Mouse (Mus musculus) limb, embryonic 14.5 days (tissue): ENCODE data around the gene Eomes. TPM values are rescaled to one million over a fixed set of nuclear protein-coding genes. Genes with fewer than 3 reads are reported as not detected.
A peak's percentile ranks its signal among the peaks of the same experiment; 100 is the strongest.

Experiments used
- ATAC-seq: fragments of 200-750 bp; cut with Nextera tagmentation; 2 replicates; pipeline ENCODE4 v1.8.0; 2017; ENCODE audit warnings: low read depth, moderate number of reproducible peaks, moderate TSS enrichment; ENCODE audit not compliant: low FRiP score
- DNase-seq: peaks from one replicate; pipeline ENCODE4 v3.0.0-alpha.2; 2015; ENCODE audit warnings: low spot score
- H3K27ac ChIP-seq: fragments of 300-500 bp; sonication (generic); replicated peaks from 2 replicates; pipeline ENCODE4 v1.5.1; 2014; ENCODE audit warnings: low read depth, mild to moderate bottlenecking, low read length, moderate library complexity, mixed read lengths
- H3K27me3 ChIP-seq: fragments of 300-500 bp; sonication (generic); 2 replicates; pipeline ENCODE4 v1.6.1; 2014; ENCODE audit warnings: low read length, mixed read lengths; ENCODE audit not compliant: control insufficient read depth, insufficient read depth
- H3K36me3 ChIP-seq: fragments of 300-500 bp; sonication (generic); 2 replicates; pipeline ENCODE4 v1.6.1; 2014; ENCODE audit warnings: mild to moderate bottlenecking, low read length, moderate library complexity, mixed read lengths; ENCODE audit not compliant: control insufficient read depth, insufficient read depth
- H3K4me1 ChIP-seq: fragments of 300-500 bp; sonication (generic); 2 replicates; pipeline ENCODE4 v1.6.1; 2014; ENCODE audit warnings: antibody characterized with exemption, low read length, mixed read lengths; ENCODE audit not compliant: control insufficient read depth, insufficient read depth
- H3K4me2 ChIP-seq: fragments of 300-500 bp; sonication (generic); replicated peaks from 2 replicates; pipeline ENCODE4 v1.6.1; 2014; ENCODE audit warnings: low read depth, mild to moderate bottlenecking, low read length, moderate library complexity; ENCODE audit not compliant: severe bottlenecking
- H3K4me3 ChIP-seq: fragments of 300-500 bp; sonication (generic); replicated peaks from 2 replicates; pipeline ENCODE4 v1.5.1; 2014; ENCODE audit warnings: low read length
- H3K9ac ChIP-seq: fragments of 300-500 bp; sonication (generic); 2 replicates; pipeline ENCODE4 v1.6.1; 2014; ENCODE audit warnings: mild to moderate bottlenecking, low read depth, low read length, moderate library complexity; ENCODE audit not compliant: severe bottlenecking
- H3K9me3 ChIP-seq: fragments of 300-500 bp; sonication (generic); 2 replicates; pipeline ENCODE4 v1.6.1; 2016; ENCODE audit warnings: low read length; ENCODE audit not compliant: control insufficient read depth
- POLR2A ChIP-seq: fragments of 200-500 bp; IDR thresholded peaks from 2 replicates; pipeline ENCODE4 v1.8.0; 2012; ENCODE audit warnings: inconsistent platforms, mild to moderate bottlenecking, moderate library complexity, borderline replicate concordance; ENCODE audit not compliant: insufficient read depth, insufficient read length; ENCODE audit errors: extremely low read depth
- WGBS: fragments of 180-500 bp; shearing (Covaris S2); extraction: QIAGEN DNeasy Blood & Tissue Kit; methylation state at CpG from one replicate; pipeline ENCODE4 v1.1.7; 2014; 5-methylcytosine and 5-hydroxymethylcytosine counted together
- polyA plus RNA-seq, 2 experiments: library from polyadenylated mRNA; depleted of rRNA in 1 of 2; stranded (reverse) in 1 of 2; unstranded in 1 of 2; fragments of >200 nt; fragmentation: Nextera tagmentation in 1 of 2; extraction: Ambion mirVana in 1 of 2; gene quantifications; 2 replicates each; pipeline versions ENCODE4 v1.2.1 to v1.2.3; 2012 to 2014

Eomes gene
- polyA plus RNA-seq, 2 experiments, result 0.18 to 1.0 TPM

DNA sequence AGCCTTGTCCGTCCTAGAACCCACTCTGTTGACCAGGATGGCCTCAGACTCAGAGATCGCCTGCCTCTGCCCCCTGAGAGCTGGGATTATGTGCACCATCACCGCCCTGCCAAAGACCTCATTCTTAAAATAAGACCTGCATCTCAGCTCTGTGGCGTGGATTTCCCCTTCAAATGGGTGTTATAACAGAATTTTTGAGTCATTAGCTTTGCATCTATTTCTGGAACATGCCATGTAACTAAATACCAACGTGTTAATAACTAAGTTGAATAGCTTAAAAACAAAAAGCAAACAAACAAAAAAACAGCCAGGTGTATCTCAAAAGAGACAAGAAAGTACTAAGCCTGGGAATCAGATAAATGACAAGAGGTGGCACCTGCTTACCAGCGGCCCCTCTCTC, 23.0 kb downstream of the Eomes start:
- no peak overlapping the region for H3K4me3 ChIP-seq
- ATAC-seq, result no peak
- no peaks in the 10 kb centered on the region for H3K27me3 ChIP-seq
- H3K9ac ChIP-seq, result no peak overlapping the region
- no peaks in the 10 kb centered on the region for H3K36me3 ChIP-seq
- no peak for TF ChIP-seq POLR2A
- H3K4me1 ChIP-seq, result no peaks in the 10 kb centered on the region
- no peak overlapping the region for H3K27ac ChIP-seq
- WGBS, result 75% methylated on average over 6 of the region's 6 CpGs
- H3K4me2 ChIP-seq, result no peak overlapping the region
- no peaks in the 10 kb centered on the region for H3K9me3 ChIP-seq
- no peak for DNase-seq

DNA sequence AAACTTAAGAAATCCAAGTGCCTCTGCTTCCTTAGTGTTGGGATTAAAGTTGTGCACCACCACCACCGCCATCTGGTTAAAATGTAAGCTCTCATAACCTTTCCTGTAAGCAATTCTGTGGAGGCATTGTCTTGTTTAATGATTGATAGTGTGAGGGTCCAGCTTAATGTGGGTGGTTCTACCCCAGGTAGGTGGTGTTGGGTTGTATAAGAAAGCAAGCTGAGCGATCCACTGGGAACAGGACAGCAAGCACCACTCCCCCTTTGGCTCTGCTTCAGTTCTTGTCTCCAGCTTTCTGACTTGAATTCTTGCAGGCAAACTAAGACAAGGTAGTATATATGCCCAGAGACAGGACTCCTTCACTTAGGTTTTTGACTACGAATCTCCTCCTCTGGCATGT, 26.6 kb downstream of the Eomes start:
- 89% methylated on average over 3 of the region's 3 CpGs for WGBS
- H3K4me2 ChIP-seq, result no peak overlapping the region
- H3K27ac ChIP-seq, result no peak overlapping the region
- no peak for ATAC-seq
- no peaks in the 10 kb centered on the region for H3K36me3 ChIP-seq
- H3K27me3 ChIP-seq, result no peaks in the 10 kb centered on the region
- no peak for TF ChIP-seq POLR2A
- peaks cover 16% of the 10 kb centered on the region for H3K4me1 ChIP-seq
- H3K4me3 ChIP-seq, result no peak overlapping the region
- H3K9me3 ChIP-seq, result no peaks in the 10 kb centered on the region
- H3K9ac ChIP-seq, result no peak overlapping the region
- no peak for DNase-seq

DNA sequence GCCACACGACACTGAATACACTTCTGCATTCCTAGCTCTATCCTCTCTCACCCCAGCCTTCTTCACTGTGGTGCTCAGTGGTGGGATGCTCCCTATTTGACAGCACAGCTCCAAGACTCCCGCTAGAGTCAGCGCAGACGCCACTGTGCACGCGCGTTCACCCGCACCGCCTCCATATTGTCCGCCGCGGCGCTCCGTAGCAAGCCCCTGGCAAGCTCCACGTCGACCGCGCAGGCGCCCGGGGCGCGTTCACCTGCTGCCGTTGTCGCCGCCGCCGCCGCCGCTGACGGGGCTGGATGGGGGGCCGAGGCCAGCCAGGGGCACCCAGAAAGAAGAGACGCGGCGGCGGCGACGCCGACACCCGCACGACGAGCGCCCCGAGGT, 28.0 kb downstream of the Eomes start, which contains the start of gene Golga4:
Gene Golga4 (plus strand): TSS at position 248 of the 384 bp plus-strand sequence.
- under 1% methylated on average over 31 of the region's 43 CpGs for WGBS
- Histone ChIP-seq H3K27me3 (no peaks in the 10 kb centered on the region), H3K4me3 (peak within 1 kb of the TSS; percentile 88), H3K9ac (peak within 1 kb of the TSS; percentile 92), H3K4me2 (peak within 1 kb of the TSS; percentile 93), H3K9me3 (no peaks in the 10 kb centered on the region), H3K4me1 (peaks cover 16% of the 10 kb centered on the region), H3K36me3 (peaks cover 4% of the 10 kb centered on the region), H3K27ac (0 out of 2 replicates have a peak within 1 kb of the TSS, but pooled peaks have one; percentile 52)
- DNase-seq, result peak; percentile 84
- TF ChIP-seq POLR2A, result no peak
- peak; percentile 89 for ATAC-seq

DNA sequence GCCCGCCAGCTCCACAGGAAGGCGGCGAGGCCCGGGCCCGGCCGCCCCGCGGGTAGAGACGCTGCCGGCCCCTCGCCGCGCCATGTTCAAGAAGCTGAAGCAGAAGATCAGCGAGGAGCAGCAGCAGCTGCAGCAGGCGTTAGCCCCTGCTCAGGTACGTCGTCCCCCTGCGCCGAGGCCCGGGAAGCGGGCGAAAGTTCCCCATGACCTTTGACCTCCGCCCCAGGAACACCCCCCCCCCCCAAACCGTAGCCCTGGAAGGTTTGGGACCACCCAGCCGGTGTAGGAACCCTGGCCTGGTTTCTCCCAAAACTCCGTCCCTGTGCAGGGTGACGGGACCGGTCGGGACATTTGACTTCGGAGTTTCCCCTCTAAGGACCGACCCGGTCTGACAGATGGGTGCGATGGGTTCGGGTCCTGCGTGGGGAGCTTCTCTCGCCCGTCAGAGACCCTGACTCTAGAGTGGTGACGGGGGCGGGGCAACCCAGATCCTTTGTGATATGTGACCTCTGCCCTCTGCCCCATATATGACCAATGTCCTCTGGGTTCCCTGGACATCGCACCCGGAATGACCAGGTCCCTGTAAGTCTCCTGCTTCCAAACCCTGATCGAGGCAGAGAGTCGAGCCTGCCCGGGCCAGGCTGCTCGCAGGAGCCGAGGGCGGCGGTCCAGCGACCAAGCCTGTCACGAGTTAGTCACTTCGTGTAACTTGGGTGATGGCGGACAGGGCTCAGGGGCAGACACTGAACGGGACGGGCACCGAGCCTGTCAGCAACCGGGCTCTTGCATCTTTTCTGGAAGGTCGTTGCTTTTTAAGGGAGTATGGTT, 28.6 kb downstream of the Eomes start:
- peaks cover 4% of the 10 kb centered on the region for H3K36me3 ChIP-seq
- DNase-seq (no peak), ATAC-seq (peak; percentile 38)
- H3K9me3 ChIP-seq, result no peaks in the 10 kb centered on the region
- peaks cover 16% of the 10 kb centered on the region for H3K4me1 ChIP-seq
- H3K4me2 ChIP-seq, result peak overlapping the region; percentile 93
- under 1% methylated on average over 38 of the region's 57 CpGs for WGBS
- peak overlapping the region; percentile 88 for H3K4me3 ChIP-seq
- TF ChIP-seq POLR2A, result no peak
- no peaks in the 10 kb centered on the region for H3K27me3 ChIP-seq
- peak overlapping the region; percentile 92 for H3K9ac ChIP-seq
- 0 out of 2 replicates have a peak overlapping the region, but pooled peaks have one; percentile 52 for H3K27ac ChIP-seq

DNA sequence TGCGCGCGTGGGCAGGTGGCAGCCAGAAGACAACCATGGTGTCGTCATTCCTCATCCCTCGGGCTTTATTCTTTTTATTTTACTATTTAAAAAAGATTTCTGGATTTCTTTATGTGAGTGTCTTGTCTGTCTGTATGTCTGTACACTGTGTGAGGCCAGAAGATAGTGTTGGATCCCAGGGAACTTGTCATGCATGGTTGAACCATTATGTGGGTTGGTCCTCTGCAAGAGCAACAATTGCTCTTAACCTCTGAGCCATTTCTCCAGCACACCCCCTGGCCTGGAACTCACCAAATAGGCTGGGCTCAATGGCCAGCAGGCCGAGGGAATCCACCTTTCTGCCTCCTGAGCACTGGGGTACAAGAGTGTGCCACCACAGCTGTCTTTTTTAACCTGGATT, 29.5 kb downstream of the Eomes start:
- H3K9ac ChIP-seq, result no peak overlapping the region
- no peak for TF ChIP-seq POLR2A
- H3K4me1 ChIP-seq, result peaks cover 16% of the 10 kb centered on the region

More for the DNA sequence above, 29.5 kb downstream of the Eomes start:
- Histone ChIP-seq H3K27me3 (no peaks in the 10 kb centered on the region), H3K4me3 (peak overlapping the region; percentile 88), H3K27ac (no peak overlapping the region), H3K36me3 (peaks cover 7% of the 10 kb centered on the region), H3K9me3 (no peaks in the 10 kb centered on the region), H3K4me2 (peak overlapping the region; percentile 93)
- no peak for DNase-seq
- no peak for ATAC-seq
- 82% methylated on average over 6 of the region's 6 CpGs for WGBS
